Mouse (Mus musculus): ENCODE measurements at regions not wholly inside any gene's neighbourhood (a gene's known extent, or its start where the extent isn't known, plus 50 kb on each side); places are given as distances from the start of the nearest gene placed in this dataset.

- TF ChIP-seq CTCF (IDR thresholded peaks at IDR 0.05; ENCODE audit: low read depth) (no peak), EP300 (IDR thresholded peaks at IDR 0.05; ENCODE audit: low read depth) (no peak)
Measured at GRCm38 (mm10) chr12:99642131-99642895, 78.9 kb upstream of the Foxn3 start.

All from liver, postnatal 0 days (tissue).